Mouse (Mus musculus) lung, adult 2 months (tissue): ENCODE measurements around the gene Lrg1.

ENCODE experiments used
- CTCF ChIP-seq: fragments of 200-500 bp; IDR thresholded peaks from 2 replicates; pipeline ENCODE4 v1.5.1; 2011; ENCODE audit warnings: mild to moderate bottlenecking, low read length, control low read depth; ENCODE audit not compliant: insufficient read depth
- POLR2A ChIP-seq: fragments of 200-500 bp; IDR thresholded peaks from 2 replicates; pipeline ENCODE4 v1.6.1; 2011; ENCODE audit warnings: low read depth, mild to moderate bottlenecking, control low read depth, low read length, borderline replicate concordance; ENCODE audit errors: extremely low read depth

DNA sequence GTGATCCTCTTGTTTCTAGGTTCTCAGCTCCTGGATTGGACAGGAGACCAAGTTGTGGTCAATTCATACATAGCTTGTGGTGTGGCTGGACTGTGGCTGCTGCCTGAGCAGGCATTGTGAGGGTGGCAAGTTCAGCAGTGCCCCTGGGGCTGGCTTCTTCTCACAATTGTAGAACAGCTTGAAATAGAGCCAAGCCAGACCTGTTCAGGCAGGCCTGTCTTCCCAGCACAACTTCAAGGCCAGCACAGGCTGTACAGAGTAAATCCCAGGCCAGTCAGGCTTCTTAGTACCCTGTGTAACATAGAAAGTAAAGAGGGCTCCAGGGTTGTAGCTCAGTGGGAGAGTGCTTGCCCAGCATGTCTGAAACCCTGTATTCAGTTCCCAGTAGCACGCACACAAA lies 29.0 kb downstream of the Lrg1 start:
- TF ChIP-seq POLR2A (no peak), CTCF (no peak)
